Mouse (Mus musculus) testis, postnatal 14 days (tissue): ENCODE results near the gene Tmem252.

Source experiments
- DNase-seq: peaks from one replicate; pipeline ENCODE4 v3.0.0; 2021; ENCODE audit warnings: low spot score

The Tmem252 gene

DNA sequence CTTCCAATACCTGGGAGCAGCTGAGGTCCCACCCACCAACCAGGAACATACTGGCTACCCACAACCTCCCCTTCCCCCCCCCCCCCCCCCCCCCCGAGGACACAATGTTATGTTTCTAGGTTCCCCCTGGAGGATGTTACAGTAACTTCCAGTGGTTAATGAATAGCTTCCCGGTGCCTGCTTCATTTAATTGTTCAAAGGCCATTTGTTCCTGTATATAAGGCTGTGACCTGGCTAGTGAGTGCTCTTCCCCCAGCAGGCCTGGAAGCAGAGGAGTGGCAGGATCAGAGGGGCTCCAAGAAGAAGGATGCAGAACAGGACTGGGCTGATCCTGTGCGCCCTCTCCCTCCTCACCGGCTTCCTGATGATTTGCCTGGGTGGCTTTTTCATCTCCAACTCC lies at the start of gene Tmem252:
Gene Tmem252, plus strand, starts transcription at position 247 of the 400 bp plus-strand sequence.
- no peak for DNase-seq

DNA sequence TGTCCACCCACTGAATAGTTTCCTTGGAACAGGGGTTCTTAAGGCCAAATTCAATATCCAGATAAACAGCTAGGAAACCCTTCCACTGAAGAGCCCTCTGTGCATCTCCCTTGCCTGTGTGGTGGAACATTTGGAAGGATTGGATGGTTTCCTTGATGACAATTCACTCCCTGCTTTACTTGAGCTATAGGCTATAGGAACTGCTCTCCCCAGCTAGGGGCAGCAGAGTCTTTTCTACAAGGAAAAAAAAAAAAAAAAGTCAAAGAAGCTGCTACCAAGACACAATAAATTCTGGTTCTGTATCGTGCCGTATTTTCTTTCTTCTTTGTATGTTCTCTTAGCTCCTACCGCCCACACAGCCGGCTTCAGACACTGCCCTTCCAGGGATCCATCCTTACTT lies 45.8 kb upstream of the Tmem252 start:
- DNase-seq, result no peak

GRCm38 (mm10) chr19:24633008-24633407 lies 40.8 kb upstream of the Tmem252 start:
- no peak for DNase-seq

DNA sequence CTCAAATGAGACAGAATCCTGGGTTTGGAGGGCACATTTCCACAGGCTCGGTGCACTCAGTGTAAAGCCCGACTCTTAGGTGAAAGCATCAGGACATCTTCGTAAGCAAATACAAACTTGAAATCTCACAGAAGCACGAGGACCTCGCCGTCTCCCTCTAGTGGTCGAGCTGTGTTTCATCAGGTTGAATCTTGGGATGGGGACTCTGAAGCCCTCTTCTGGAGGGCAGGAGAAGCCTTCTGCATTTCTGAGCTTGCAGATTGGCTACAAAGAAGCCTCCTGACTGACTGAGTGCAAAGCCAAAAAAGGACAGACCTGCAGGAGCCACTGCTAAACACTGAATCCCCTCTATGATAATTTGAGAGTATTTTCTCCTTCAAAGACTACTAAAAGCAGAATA lies 39.2 kb upstream of the Tmem252 start:
- peak; percentile 49 for DNase-seq

DNA sequence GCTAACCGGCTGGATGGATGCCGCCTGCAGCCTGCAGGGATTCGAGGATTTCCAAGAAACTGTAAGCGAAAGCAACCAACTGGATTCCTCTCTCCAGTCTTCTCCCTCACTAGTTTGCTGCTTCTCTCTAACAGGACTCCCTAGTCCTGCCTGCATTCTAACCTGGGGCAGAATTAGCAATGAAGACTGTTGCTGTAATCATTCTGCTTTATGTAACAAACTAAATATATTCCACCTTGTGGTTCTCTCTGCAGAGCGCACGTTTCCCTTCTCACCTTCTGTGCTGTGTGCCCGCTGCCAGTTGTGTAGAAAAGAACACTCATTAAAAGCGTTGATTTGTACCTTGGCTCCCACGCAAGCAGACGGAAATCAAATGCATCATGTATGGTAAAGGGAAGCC lies 37.2 kb upstream of the Tmem252 start:
- no peak for DNase-seq

GRCm38 (mm10) chr19:24637988-24638387 lies 35.8 kb upstream of the Tmem252 start:
- DNase-seq, result no peak

DNA sequence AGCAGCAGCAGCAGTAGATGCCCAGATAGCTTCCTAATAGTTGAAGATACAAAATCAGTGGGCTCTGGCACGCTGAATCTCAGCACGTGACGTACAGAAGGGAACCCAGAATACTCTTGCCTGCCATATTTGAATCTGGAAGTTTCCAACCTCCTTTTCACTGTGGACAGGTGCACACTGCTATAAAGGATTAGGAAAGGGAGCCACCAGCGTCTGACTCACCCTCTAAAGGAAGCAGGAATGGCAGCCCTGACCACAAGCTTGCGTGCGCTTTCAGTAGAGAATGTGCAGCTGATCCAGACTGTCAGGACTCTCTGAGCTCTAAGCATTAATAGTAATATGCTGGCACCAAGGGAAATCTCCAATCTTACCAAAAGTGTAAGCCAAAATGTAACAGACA lies 32.8 kb upstream of the Tmem252 start:
- no peak for DNase-seq

GRCm38 (mm10) chr19:24644971-24645370 lies 28.8 kb upstream of the Tmem252 start:
- DNase-seq, result no peak

DNA sequence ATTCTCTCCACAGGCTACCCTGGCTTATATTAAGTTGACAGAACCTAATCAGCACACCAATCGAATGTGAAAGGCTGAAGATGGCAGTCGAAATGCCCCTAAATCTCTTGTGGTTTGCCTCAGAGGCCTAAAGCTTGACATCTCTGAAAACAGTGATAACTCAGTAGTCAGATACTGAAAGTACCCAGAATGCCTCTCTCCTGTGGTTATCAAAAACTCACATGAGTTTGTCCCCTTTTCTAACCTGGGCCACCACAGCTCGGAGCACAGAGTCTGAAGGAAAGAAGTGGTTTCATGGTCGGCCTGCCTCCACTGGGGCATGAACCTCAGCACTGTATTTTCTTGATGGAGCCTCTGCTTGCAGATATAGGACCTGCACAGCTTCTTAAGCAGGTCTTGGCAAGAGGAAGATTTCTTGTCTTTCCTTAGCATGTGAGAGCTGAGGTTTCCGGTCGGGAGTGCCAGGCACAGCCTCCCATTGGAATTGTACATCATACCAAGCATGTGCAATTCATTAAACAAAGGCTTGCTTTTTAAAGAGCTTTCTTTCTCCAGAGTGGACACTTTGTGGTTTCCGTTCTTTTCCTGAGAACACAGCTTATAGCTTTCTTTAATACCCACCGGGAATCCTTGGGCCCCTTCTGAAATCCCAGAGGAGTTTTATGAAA lies 27.5 kb upstream of the Tmem252 start:
- no peak for DNase-seq

- DNase-seq, result no peak
These were observed 25.8 kb upstream of the Tmem252 start for GRCm38 (mm10) chr19:24648016-24648415.

DNA sequence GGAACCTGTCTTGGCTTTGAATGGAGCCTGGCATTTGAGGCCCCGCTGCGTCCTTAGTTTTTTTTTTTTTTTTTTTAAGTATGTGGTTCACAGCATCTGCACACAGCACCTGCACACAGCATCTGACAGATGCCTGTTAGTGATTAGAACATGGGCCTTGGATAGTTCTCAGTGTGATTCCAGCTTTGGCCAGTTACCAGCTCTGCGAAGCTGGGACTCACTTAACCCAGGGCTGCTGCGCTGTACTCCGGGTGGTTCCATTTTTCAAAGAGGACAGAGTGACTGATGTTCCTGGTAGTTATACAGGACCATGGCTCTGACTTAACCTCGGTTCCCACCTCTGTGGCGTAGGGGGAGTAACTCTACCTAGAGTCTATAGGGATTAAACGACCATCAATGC lies 23.4 kb upstream of the Tmem252 start:
- no peak for DNase-seq

DNA sequence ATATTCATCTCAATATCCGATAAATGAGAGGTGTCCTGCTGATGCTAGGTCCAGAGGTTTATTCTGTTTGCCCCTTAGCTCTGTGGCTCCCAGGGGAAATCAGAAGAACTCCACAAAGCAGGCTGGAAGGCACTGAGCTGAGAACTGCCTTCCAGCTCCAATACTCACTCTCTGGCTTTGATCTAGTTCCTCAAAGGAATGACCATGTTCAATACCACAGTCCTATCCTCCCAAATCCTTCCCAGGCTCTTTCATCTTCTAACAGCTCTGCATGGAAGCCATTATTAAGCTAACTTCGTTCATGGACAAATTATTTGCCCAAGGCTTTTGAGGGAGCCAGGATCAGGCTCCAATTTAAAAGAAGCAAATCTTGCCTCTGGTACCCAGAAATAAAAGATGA lies 22.2 kb upstream of the Tmem252 start:
- no peak for DNase-seq

DNA sequence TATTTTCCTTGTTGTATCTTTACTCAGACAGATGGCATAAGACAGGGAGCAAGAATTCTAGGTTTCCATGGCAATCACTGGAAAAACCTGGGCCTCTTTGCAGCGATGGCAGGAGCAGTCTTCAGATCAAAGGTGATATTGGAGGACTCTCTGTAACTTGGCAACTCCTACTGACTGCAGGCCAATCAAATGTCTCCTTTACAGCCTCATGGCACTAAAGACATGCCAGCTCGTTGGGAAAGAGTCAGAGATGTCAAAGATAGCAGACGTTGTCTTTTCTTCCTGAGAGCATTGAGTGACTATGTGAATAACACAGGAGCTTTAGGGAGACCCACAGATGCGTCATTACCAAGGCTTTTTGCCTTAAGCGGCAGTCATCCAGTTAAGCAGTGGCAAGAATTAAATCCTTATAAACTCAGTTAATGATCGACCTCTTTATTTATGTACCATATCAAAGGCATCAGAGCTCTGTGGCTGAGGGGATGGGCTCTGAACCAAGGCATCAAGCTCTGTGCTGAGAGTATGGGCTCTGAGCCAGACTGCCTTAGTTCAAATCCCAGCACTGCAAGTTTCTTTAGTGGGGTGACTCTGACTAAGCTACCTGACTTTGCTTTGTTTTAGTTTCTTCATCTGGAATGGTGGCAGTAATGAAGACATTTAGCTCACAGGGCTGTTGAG lies 21.3 kb upstream of the Tmem252 start:
- no peak for DNase-seq

DNA sequence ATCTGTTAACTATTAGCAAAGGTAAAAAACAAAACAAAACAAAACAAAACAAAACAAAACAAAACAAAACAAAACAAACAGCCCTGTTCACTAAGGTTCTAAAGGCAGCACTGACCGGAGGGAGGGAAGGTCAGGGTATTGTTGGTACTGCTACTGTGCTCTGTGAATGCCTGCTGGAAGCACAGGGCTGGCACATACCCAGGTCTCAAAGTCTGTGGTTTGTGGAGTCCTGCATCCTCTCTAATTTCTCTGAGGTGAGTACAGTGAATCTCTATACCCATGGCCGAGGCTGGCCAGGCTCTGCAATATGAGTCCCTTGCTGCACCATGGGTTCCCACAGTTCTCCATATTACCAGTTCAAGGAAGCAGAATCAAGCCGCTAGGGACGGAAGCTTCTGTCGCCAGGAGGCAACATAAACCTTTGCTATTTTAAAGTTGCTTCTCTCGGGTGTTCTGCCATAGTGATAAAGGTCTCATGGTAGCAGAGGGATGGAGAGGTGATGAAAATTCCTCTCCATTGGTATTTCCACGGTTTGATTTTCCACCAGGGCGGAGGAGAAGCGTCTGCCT lies 20.5 kb upstream of the Tmem252 start:
- DNase-seq, result no peak

DNA sequence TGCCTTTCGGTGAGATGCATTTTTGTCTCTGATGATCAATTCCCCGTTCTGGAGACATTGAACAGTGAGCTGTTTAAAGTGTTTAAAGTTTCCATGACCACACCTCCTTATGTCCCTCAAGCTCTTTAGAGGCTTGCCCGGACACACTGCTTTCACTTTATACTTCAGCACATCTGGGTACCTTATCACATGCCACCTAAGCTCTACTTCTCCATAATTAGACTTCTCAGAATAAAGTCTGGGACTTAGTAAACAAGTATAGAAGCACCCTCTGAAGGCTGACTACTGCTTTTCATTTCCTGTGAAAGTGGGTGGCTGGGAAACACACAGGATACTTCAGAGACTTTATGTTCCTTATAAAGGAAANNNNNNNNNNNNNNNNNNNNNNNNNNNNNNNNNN lies 16.8 kb upstream of the Tmem252 start:
- no peak for DNase-seq

DNA sequence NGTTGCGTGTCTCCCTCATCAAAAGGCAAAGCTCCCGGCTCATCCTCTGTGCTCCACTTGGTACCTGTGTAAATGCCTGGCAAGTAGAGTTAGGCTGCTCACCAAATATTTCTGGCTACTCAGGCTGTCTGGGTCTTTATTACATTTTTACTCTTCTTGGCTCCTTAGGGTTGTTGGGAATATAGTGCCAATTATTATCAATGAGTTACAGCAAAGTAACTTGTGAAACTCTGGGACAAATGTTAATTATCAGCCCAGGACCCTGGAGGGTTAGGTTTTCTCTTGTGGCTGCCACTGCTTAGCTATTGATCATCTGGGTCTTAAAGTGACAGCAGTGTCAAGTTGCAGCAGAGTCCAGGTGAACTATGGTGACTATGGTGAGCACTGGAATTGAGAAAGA lies 11.5 kb upstream of the Tmem252 start:
- DNase-seq, result no peak

GRCm38 (mm10) chr19:24665771-24666170 lies 8.0 kb upstream of the Tmem252 start:
- DNase-seq, result no peak

DNA sequence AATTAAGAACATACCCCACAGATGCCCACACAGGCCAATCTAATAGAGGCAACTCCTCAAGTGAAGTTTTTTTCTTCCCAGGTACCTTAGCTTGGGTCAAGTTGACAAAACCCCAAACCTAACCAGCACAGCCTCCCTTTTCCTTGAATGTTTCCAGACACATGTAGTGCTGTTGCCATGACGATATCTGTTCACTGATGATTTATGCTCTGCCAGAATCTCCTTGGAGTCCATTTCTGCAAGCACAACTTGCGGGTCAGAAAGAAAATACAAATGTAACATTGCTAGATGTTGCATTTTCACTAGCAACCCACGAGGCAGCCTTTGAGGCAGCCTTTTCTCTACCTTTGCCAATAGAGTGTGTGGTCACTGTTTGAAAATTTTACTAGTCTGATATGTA lies 6.3 kb upstream of the Tmem252 start:
- DNase-seq, result no peak

- no peak for DNase-seq
These were observed 2.2 kb upstream of the Tmem252 start for GRCm38 (mm10) chr19:24671571-24671970.

DNA sequence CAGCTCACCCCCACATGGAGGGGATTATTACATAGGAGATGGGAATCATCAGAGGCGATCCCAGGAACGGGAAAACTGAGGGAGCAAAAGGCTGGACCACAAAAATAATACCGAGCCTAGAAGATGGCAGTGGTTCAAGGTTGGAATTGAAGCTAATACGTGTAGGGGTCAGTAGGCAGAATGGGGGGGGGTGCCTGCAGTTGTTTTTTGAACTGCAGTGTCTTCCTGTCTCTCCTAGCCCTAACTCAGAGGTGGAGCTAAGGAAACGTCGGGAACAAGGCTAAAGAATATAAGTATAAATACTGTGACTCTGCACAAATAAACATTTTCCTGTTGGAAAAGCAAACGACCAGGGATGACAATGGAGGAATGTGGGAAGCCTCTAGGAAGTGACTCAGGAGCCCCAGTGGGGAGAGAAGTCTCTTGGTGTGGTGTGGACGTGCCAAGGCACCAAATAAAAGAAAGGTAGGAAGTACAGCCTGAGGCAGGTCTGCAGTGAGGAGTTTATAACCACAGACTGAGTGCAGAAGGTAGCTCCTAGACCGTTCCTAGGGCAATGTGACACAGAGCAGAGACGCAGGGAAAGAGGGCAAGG lies 1.3 kb upstream of the Tmem252 start:
- DNase-seq, result no peak

DNA sequence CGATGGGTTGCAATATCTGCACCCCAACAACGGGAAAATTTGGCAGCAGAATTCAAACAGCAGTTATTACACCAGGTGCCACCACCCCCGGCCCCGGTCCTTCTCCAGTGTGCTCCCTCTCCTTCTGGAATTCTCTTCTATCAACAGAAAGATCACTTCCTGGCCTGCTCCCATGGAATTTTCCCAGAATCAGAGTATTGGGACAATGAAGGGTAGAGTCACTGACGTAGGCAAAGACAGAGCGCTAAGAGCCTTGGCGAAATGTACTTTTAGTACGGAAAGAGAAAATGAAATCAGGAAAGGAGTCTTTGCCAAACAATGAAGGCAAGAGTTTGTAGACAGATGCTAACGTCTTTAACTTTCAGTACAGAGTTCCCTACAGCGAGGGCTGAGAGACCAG lies 477 bp upstream of the Tmem252 start:
- DNase-seq, result no peak

DNA sequence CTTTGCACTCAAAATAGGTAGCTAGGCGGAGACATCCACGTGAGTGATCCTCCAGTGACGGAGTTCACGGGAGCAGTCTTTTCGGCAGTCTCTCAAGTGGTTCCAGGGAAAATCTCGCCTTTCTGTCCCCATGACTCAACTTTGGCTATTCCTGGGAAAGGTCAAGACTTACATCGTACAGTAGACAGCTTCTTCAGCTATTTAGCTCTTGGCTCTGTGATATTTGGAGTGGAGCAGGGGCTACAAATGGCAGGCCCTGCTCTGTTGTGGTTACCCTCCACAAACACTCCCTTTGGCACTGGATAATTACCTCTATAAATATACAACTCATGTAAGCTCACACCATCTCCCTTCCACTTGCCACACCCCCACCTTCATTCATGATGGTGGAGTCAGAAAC lies 2.6 kb downstream of the Tmem252 start:
- DNase-seq, result no peak

DNA sequence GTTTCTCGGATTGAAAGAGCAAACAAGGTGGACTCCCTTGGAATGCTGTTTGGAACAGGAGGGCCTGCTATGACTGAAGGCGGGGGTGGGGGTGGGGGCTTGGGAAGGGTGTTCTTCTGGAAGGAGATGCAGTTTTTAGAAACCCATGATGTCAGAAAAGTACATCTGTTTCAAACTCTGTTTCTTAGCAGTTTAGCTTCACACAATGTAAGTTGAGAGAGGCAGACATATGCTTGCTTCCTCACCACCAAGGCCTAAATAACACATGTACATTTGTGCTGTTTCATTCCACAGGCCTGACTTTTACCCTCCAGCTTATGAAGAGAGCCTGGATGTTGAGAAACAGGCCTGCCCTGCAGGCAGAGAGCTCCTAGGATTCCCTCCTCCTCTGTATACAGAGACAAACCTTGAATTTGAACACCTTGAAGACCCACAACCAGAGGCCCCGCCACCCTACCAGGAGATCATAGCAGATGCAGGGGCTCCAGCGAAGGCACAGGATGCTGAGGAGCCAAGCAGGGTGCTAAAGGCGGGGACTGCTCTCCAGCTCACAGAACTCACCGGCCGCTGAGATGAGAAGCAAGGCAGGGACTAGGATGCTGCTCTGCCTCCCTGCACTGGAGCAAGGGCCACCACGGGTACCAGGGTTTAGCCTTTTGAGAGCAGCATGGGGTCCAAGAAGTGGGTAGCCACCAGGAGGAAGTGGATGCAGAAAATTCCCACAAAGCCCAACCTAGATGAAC lies 3.6 kb downstream of the Tmem252 start:
- DNase-seq, result no peak
